Mouse (Mus musculus): ENCODE results near the gene Adamts12. TPM values are rescaled to one million over a fixed set of nuclear protein-coding genes. Genes with fewer than 3 reads are reported as not detected.

Adamts12 gene
- polyA plus RNA-seq, 1 experiment from 2014 or later, result 2.3 TPM

DNA sequence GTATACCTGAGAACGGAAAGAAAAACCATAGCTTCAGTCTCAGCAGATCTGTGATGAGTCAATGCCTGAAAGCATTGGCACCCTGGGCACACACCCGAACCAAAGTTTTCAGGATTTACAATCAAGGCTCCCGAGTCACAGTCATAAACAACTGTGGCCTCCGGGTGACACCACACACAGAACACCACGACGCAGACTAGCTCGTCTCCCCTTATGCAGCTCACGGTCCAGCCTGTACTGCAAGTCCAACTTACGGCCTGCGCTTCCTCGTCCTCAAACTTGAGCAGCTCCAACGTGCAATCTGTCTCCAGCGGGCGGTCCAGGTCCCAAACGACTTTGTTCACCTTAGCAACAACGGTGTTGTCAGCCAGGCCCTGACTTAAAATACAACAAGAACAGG, 328.3 kb downstream of the Adamts12 start:
- Histone ChIP-seq H3K9ac (no peak overlapping the region), H3K27me3 (replicated peaks) (no peaks in the 10 kb centered on the region), H3K9me3 (no peaks in the 10 kb centered on the region), H3K36me3 (peaks cover 36% of the 10 kb centered on the region), H3K4me1 (no peaks in the 10 kb centered on the region), H3K4me3 (replicated peaks) (no peak overlapping the region), H3K4me2 (no peak overlapping the region), H3K27ac (no peak overlapping the region)
- ATAC-seq (ENCODE audit: insufficient read depth, low FRiP score, low read depth), result no peak
- 92% methylated on average over 16 of the region's 16 CpGs for WGBS

GRCm38 (mm10) chr15:11396421-11396820, 331.8 kb downstream of the Adamts12 start:
- H3K9me3 ChIP-seq, result no peaks in the 10 kb centered on the region
- no peak overlapping the region for H3K4me2 ChIP-seq
- peaks cover 13% of the 10 kb centered on the region for H3K36me3 ChIP-seq
- no peaks in the 10 kb centered on the region for H3K4me1 ChIP-seq
- H3K4me3 ChIP-seq (replicated peaks), result no peak overlapping the region
- ATAC-seq (ENCODE audit: insufficient read depth, low FRiP score, low read depth), result no peak
- 90% methylated on average over 6 of the region's 6 CpGs for WGBS
- H3K27ac ChIP-seq, result no peak overlapping the region
- H3K27me3 ChIP-seq (replicated peaks), result no peaks in the 10 kb centered on the region
- no peak overlapping the region for H3K9ac ChIP-seq

Other genes starting within 250 kb of the Adamts12 start
- 1.4 and 2.0 TPM in 2 replicates for gene C1qtnf3, start 112.5 kb upstream of the Adamts12 start, polyA plus RNA-seq (2015; fragmentation: Nextera tagmentation; extraction: Ambion mirVana)
- 15.4 and 21.6 TPM in 2 replicates for gene Amacr, start 83.0 kb upstream of the Adamts12 start, polyA plus RNA-seq (2015; fragmentation: Nextera tagmentation; extraction: Ambion mirVana)
- gene Slc45a2, start 64.1 kb upstream of the Adamts12 start, polyA plus RNA-seq (2015; fragmentation: Nextera tagmentation; extraction: Ambion mirVana), result 0.05 TPM in 1 of 2 replicates, not detected in the other
- 0.03 TPM in 1 of 2 replicates, not detected in the other for gene Rxfp3, start 26.8 kb upstream of the Adamts12 start, polyA plus RNA-seq (2015; fragmentation: Nextera tagmentation; extraction: Ambion mirVana)